Mouse (Mus musculus): ENCODE results near the gene Dlec1. TPM values are rescaled to one million over a fixed set of nuclear protein-coding genes. Genes with fewer than 3 reads are reported as not detected.

Dlec1 gene
- total RNA-seq, 4 experiments from 2014 or later, result not detected

Other genes starting within 250 kb of the Dlec1 start
- 1 to 10 TPM; 2.0 to 4.7 (median 3.1) TPM for gene Ctdspl, start 176.0 kb upstream of the Dlec1 start, total RNA-seq (2022)
- gene Vill, start 49.7 kb upstream of the Dlec1 start, total RNA-seq (2022), result under 1 TPM; 0.22 to 0.54 (median 0.37) TPM
- gene Plcd1, start 9.0 kb upstream of the Dlec1 start, total RNA-seq (2022), result 1 to 10 TPM; 4.2 to 7.8 (median 6.3) TPM
- gene Acaa1b, start 54.6 kb downstream of the Dlec1 start, total RNA-seq (2022), result 1 to 10 TPM in 1 of 4 experiments, under 1 TPM in 3; 0.72 to 1.3 (median 0.81) TPM
- gene Gm47289, start 56.7 kb downstream of the Dlec1 start, total RNA-seq (2022), result not detected
- gene Slc22a13, start 106.6 kb downstream of the Dlec1 start, total RNA-seq (2022), result not detected
- gene Oxsr1, start 219.9 kb downstream of the Dlec1 start, total RNA-seq (2022), result 10 to 100 TPM; 66.1 to 80.3 (median 73.0) TPM
- gene Acaa1a, start 237.2 kb downstream of the Dlec1 start, total RNA-seq (2022), result 10 to 100 TPM; 35.9 to 42.5 (median 39.9) TPM
- 1 to 10 TPM; 2.7 to 4.1 (median 3.9) TPM for gene Myd88, start 238.9 kb downstream of the Dlec1 start, total RNA-seq (2022)

Data from gastrocnemius, adult 8-10 months (tissue).